Mouse (Mus musculus) ZHBTc4 (cell line): ENCODE results near the gene Btbd3.

Experiments
- DNase-seq: peaks from one replicate; pipeline ENCODE4 v3.0.0-alpha.2; 2011; ENCODE audit warnings: low read depth, low spot score

Btbd3 gene

GRCm38 (mm10) chr2:138374556-138374955 lies 118.2 kb downstream of the Btbd3 start:
- no peak for DNase-seq

- no peak for DNase-seq
These were observed 122.5 kb downstream of the Btbd3 start for GRCm38 (mm10) chr2:138378855-138379254.

GRCm38 (mm10) chr2:138384762-138385161 lies 128.4 kb downstream of the Btbd3 start:
- DNase-seq: no peak

GRCm38 (mm10) chr2:138388591-138388990 lies 132.2 kb downstream of the Btbd3 start:
- no peak for DNase-seq

- no peak for DNase-seq
These were observed 146.7 kb downstream of the Btbd3 start for GRCm38 (mm10) chr2:138403046-138403445.

GRCm38 (mm10) chr2:138405753-138406528 lies 149.6 kb downstream of the Btbd3 start:
- no peak for DNase-seq

GRCm38 (mm10) chr2:138406703-138407102 lies 150.3 kb downstream of the Btbd3 start:
- DNase-seq: no peak

GRCm38 (mm10) chr2:138412537-138412936 lies 156.2 kb downstream of the Btbd3 start:
- no peak for DNase-seq

GRCm38 (mm10) chr2:138422321-138422720 lies 166.0 kb downstream of the Btbd3 start:
- no peak for DNase-seq

- DNase-seq: no peak
These were observed 175.6 kb downstream of the Btbd3 start for GRCm38 (mm10) chr2:138431991-138432390.

- no peak for DNase-seq
These were observed 190.1 kb downstream of the Btbd3 start for GRCm38 (mm10) chr2:138446466-138446865.

- DNase-seq: no peak
These were observed 190.6 kb downstream of the Btbd3 start for GRCm38 (mm10) chr2:138446943-138447342.

GRCm38 (mm10) chr2:138447681-138448080 lies 191.3 kb downstream of the Btbd3 start:
- DNase-seq: no peak

- DNase-seq: peak; percentile 32
These were observed 211.7 kb downstream of the Btbd3 start for GRCm38 (mm10) chr2:138468046-138468572.

- DNase-seq: no peak
These were observed 217.0 kb downstream of the Btbd3 start for GRCm38 (mm10) chr2:138473407-138473806.

GRCm38 (mm10) chr2:138476486-138476885 lies 220.1 kb downstream of the Btbd3 start:
- DNase-seq: no peak

- DNase-seq: no peak
These were observed 220.9 kb downstream of the Btbd3 start for GRCm38 (mm10) chr2:138477278-138477677.

- DNase-seq: no peak
These were observed 226.2 kb downstream of the Btbd3 start for GRCm38 (mm10) chr2:138482541-138482940.

GRCm38 (mm10) chr2:138484871-138485270 lies 228.5 kb downstream of the Btbd3 start:
- no peak for DNase-seq

- no peak for DNase-seq
These were observed 234.5 kb downstream of the Btbd3 start for GRCm38 (mm10) chr2:138490688-138491405.

GRCm38 (mm10) chr2:138492176-138492575 lies 235.8 kb downstream of the Btbd3 start:
- DNase-seq: no peak

- no peak for DNase-seq
These were observed 247.6 kb downstream of the Btbd3 start for GRCm38 (mm10) chr2:138503866-138504380.
